Mouse (Mus musculus) hindbrain, embryonic 15.5 days (tissue): ENCODE measurements around the gene Pitx1. TPM values are rescaled to one million over a fixed set of nuclear protein-coding genes. Genes with fewer than 3 reads are reported as not detected.

Source experiments
- ATAC-seq: fragments of 200-750 bp; cut with Nextera tagmentation; 2 replicates; pipeline ENCODE4 v1.8.0; 2017; ENCODE audit warnings: low read depth, moderate number of reproducible peaks, moderate TSS enrichment; ENCODE audit not compliant: low FRiP score
- H3K27ac ChIP-seq: fragments of 300-500 bp; sonication (generic); replicated peaks from 2 replicates; pipeline ENCODE4 v1.5.1; 2015; ENCODE audit warnings: mild to moderate bottlenecking, inconsistent platforms
- H3K27me3 ChIP-seq: fragments of 300-500 bp; sonication (generic); 2 replicates; pipeline ENCODE4 v1.6.1; 2015; ENCODE audit warnings: control low read depth, inconsistent platforms
- H3K36me3 ChIP-seq: fragments of 300-500 bp; sonication (generic); 2 replicates; pipeline ENCODE4 v1.6.1; 2015; ENCODE audit warnings: control low read depth, inconsistent platforms
- H3K4me1 ChIP-seq: fragments of 300-500 bp; sonication (generic); replicated peaks from 2 replicates; pipeline ENCODE4 v1.6.1; 2015; ENCODE audit warnings: control low read depth, inconsistent platforms
- H3K4me2 ChIP-seq: fragments of 300-500 bp; sonication (generic); 2 replicates; pipeline ENCODE4 v1.6.1; 2015; ENCODE audit warnings: moderate library complexity, mild to moderate bottlenecking, inconsistent platforms
- H3K4me3 ChIP-seq: fragments of 300-500 bp; sonication (generic); 2 replicates; pipeline ENCODE4 v1.5.1; 2015; ENCODE audit warnings: mild to moderate bottlenecking, inconsistent platforms
- H3K9ac ChIP-seq: fragments of 300-500 bp; sonication (generic); 2 replicates; pipeline ENCODE4 v1.6.1; 2015; ENCODE audit warnings: inconsistent platforms
- H3K9me3 ChIP-seq: fragments of 300-500 bp; sonication (generic); 2 replicates; pipeline ENCODE4 v1.6.1; 2016; ENCODE audit warnings: control low read depth, inconsistent platforms
- WGBS: fragments of 180-500 bp; shearing (Covaris S2); methylation state at CpG from one replicate; pipeline ENCODE4 v1.1.7; 2015; 5-methylcytosine and 5-hydroxymethylcytosine counted together
- polyA plus RNA-seq: library from polyadenylated mRNA; unstranded; fragments of >200 nt; fragmentation: Nextera tagmentation; extraction: Ambion mirVana; gene quantifications from 2 replicates; pipeline ENCODE4 v1.2.1, GENCODE M21; 2015

The Pitx1 gene
- polyA plus RNA-seq, 1 experiment from 2014 or later: 0.30 TPM

DNA sequence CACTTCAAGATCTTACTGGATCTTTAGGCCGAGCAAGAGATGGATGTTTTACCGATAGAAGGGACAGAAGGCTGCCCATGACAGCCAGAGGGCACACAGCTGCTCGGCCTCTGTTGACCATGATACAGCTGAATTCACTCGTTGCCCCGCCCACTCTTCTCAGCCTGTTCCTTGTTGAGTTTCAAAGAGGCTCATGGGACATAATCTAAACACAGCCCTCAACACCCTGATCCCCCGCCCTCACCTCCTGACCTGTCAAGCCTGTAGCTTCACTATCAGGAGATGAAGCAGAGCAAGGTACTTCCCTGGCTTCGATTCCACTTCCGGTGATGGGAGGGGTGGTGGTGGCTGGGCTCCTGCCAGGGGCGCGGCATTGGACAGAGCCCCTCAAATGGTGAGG is 11.8 kb upstream of the Pitx1 start:
- Histone ChIP-seq H3K9ac (no peak overlapping the region), H3K36me3 (no peaks in the 10 kb centered on the region), H3K9me3 (no peaks in the 10 kb centered on the region), H3K4me3 (no peak overlapping the region), H3K27ac (no peak overlapping the region), H3K4me2 (no peak overlapping the region), H3K27me3 (peaks cover 46% of the 10 kb centered on the region), H3K4me1 (no peaks in the 10 kb centered on the region)
- 70% methylated on average over 10 of the region's 10 CpGs for WGBS
- no peak for ATAC-seq

DNA sequence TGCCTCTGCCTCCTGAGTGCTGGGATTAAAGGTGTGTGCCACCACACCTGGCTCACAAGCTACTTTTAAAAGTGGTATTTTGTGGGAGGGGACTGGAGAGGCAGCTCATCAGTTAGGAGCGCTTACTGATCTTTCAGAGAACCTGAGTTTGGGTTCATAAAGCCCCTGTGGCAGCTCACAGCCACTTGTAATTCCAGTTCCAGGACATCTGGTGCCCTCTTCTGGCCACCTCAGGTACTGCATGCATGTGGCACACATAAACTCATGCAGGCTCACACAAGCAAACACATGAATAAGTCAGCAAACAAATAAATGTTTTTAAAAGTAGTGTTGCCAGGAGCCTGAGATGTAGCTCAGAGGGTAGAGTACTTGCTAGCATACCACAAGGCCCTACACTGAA is 7.7 kb upstream of the Pitx1 start:
- no peak overlapping the region for H3K27ac ChIP-seq
- no peak overlapping the region for H3K4me2 ChIP-seq
- no peaks in the 10 kb centered on the region for H3K36me3 ChIP-seq
- no peak overlapping the region for H3K4me3 ChIP-seq
- peaks cover 70% of the 10 kb centered on the region for H3K27me3 ChIP-seq
- no peak for ATAC-seq
- no peaks in the 10 kb centered on the region for H3K9me3 ChIP-seq
- H3K4me1 ChIP-seq: no peaks in the 10 kb centered on the region; the same call in 1 of the 2 replicates
- no peak overlapping the region for H3K9ac ChIP-seq
- WGBS: 97% methylated on average over 1 of the region's 1 CpGs

DNA sequence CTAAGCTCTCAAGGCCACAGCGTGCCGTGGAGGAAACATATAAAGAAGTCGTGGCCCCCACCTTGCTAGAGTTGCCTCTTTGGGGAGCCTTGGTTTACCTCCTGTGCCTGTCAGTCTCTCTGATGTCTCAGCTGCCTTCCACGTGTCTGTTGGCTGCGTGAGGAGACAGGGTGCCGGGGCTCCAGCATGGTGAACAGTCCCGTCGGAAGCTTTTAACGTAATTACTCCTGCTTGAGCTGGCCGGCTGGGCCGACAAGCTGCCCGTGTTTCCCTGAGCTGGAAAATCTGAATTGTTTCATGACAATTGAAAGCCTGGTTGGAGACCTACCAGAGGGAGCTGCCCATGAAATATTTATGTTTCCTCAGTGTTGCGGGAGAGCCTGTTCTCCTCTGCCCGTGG is 4.2 kb upstream of the Pitx1 start:
- 15% methylated on average over 14 of the region's 14 CpGs for WGBS
- no peak overlapping the region for H3K9ac ChIP-seq

DNA sequence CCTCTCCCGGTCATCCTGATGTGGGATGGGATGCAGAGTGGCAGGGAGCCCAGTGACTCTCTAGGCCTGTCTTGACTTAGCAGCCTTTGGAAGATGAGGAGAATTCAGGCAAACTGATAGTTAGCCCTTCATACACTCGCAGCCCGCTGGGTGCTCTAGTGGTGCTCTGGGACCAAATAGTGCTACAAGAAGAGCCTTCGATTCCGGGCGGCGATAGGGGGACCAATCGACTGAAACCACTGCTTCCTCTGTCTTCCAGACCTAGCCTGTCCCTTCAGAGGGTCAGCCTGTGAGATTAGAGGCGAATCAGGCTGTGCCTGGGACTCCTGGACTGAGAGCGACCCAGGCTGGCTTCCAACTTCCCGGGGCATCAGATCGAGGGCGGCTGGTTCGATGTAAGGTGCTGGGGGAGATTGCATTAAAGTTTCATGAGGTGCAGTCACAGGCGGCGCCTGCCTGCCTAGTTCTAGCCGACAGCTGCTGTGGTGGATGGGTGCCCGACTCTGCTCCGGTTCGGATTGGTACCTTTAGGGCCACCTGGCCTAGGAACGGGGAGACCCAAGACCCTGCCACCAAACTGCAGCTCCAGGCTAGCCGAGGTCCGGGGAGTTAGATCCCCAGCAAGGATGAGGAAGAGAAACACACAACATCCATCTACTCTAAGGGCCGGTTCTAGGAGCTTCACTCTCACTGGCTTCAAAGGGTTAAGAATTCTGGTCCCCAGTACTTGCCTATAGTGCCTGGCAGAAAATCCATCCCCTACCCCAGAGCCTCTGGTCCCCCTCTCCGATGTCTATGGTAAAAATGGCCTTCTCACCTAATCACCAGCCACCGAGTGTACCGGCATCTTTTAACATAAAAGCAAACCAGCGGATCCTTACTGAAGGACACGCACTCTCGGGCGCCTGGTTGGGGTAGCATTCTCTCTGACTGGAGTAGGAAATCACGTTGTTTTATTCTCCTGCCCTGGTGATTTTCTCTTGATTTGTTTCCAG is 1.1 kb upstream of the Pitx1 start:
- no peaks in the 10 kb centered on the region for H3K9me3 ChIP-seq
- H3K36me3 ChIP-seq: no peaks in the 10 kb centered on the region
- no peak overlapping the region for H3K4me3 ChIP-seq
- peaks cover 89% of the 10 kb centered on the region for H3K27me3 ChIP-seq
- H3K4me1 ChIP-seq: peaks cover 8% of the 10 kb centered on the region
- H3K27ac ChIP-seq: no peak overlapping the region
- H3K4me2 ChIP-seq: no peak overlapping the region
- 1% methylated on average over 32 of the region's 32 CpGs for WGBS
- no peak overlapping the region for H3K9ac ChIP-seq
- no peak for ATAC-seq

More for the DNA sequence above, 4.2 kb upstream of the Pitx1 start:
- H3K9me3 ChIP-seq: no peaks in the 10 kb centered on the region
- no peak for ATAC-seq
- H3K4me1 ChIP-seq: peaks cover 8% of the 10 kb centered on the region
- H3K4me3 ChIP-seq: no peak overlapping the region
- no peaks in the 10 kb centered on the region for H3K36me3 ChIP-seq
- no peak overlapping the region for H3K4me2 ChIP-seq
- H3K27me3 ChIP-seq: peaks cover 71% of the 10 kb centered on the region
- H3K27ac ChIP-seq: no peak overlapping the region

DNA sequence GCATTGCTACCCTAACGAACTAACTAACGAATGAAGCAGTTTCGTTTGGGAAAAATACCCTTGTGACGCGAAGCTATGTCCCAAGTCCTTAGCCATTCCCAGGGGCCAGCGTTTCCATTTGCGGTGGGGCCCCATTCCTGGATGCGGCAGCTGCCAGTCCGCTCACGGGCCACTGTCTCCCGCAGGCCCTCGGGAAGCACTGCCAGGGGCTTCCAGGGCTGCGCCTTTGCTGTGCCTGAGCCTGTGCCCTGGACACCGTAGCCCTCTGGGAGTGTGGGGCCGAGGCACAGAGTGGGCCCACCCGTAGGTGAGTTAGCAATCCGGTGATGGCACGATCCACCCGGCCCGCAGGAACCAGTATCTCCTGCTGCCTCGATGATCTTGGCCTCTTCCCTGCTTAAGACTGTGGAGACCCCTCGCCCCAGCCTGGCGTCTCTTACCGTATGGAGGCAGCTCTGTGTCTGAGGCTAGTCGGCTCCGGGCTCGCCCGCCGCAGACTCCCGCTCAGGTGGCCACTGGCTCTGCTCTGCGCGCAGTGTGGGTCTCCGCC is 369 bp downstream of the Pitx1 start:
- no peak overlapping the region for H3K4me2 ChIP-seq
- no peaks in the 10 kb centered on the region for H3K9me3 ChIP-seq
- no peaks in the 10 kb centered on the region for H3K36me3 ChIP-seq
- 2% methylated on average over 33 of the region's 33 CpGs for WGBS
- no peak overlapping the region for H3K9ac ChIP-seq
- 0 out of 2 replicates have a peak, but pooled peaks have one; percentile 46 for ATAC-seq
- no peak overlapping the region for H3K27ac ChIP-seq
- H3K4me1 ChIP-seq: peaks cover 16% of the 10 kb centered on the region
- no peak overlapping the region for H3K4me3 ChIP-seq
- peaks cover 85% of the 10 kb centered on the region for H3K27me3 ChIP-seq

DNA sequence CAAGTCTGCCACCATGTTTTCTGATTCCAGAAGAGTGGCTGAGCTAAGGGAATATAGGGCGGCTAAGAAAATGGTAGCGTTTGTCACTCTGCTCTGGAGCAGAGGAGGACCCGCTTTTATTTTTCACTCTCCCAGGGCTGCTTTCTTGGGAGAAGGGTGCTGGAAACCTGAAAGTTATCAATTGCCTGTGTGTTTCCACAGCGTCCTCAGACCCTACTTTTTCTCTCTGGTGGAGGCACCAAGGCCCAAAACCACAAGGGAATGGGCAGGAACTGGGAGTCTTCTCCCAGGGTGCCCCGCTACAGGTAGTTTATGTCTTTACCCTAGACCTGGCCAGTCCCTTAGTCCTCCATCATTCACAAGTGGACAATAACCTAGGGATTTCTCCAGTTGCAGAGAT is 1.3 kb downstream of the Pitx1 start:
- Histone ChIP-seq H3K27ac (no peak overlapping the region), H3K27me3 (peaks cover 85% of the 10 kb centered on the region), H3K9ac (no peak overlapping the region), H3K4me1 (peaks cover 25% of the 10 kb centered on the region), H3K36me3 (no peaks in the 10 kb centered on the region), H3K4me2 (no peak overlapping the region), H3K9me3 (no peaks in the 10 kb centered on the region), H3K4me3 (no peak overlapping the region)
- 7% methylated on average over 5 of the region's 5 CpGs for WGBS
- no peak for ATAC-seq

DNA sequence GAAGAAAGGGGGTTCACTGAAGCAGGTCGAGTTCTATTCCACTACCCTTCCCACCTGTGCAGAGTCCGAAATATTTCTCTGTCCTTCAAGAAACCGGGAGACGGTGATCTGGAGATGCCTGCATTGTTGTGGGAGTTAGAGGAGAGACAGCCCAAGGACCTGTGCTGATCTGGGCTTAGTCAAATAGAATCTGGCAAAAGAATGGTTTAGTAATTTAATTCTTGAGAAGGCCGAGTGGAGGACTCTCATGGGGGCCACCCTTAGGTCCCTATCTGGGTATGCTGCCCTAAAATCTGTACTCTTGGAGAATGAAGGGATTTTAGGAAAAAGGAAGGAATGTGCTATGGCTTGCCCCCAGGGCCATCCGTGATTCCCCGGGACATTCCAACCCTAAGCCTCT is 2.1 kb downstream of the Pitx1 start:
- WGBS: 4% methylated on average over 7 of the region's 7 CpGs

DNA sequence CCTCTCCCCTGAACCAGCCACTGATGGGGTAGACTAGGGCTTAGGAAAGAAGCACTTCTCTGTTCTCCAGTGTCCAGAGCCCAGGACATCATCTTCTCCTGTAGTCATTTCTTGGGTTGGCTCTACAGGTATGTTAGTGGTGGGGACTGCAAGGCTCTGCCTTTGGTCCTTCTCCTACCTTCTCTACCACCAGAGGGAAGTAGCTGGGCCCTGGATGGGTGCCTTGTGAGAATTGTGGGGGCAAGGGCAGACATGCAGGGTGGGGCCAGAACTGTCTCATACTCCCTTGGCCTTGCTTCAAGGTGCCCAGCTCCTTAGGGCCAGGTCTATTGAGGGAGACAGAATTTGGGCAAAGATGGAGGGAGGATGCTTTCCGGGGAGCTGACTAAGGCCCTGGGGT is 3.4 kb downstream of the Pitx1 start:
- Histone ChIP-seq H3K4me1 (peaks cover 25% of the 10 kb centered on the region), H3K36me3 (no peaks in the 10 kb centered on the region), H3K27ac (no peak overlapping the region), H3K9ac (no peak overlapping the region), H3K27me3 (peaks cover 82% of the 10 kb centered on the region), H3K4me2 (no peak overlapping the region), H3K4me3 (no peak overlapping the region), H3K9me3 (no peaks in the 10 kb centered on the region)
- WGBS: 19% methylated on average over 1 of the region's 1 CpGs
- no peak for ATAC-seq

More for the DNA sequence above, 2.1 kb downstream of the Pitx1 start:
- Histone ChIP-seq H3K27ac (no peak overlapping the region), H3K4me1 (peaks cover 25% of the 10 kb centered on the region), H3K9me3 (no peaks in the 10 kb centered on the region), H3K4me3 (no peak overlapping the region), H3K9ac (no peak overlapping the region), H3K36me3 (no peaks in the 10 kb centered on the region), H3K27me3 (peaks cover 83% of the 10 kb centered on the region), H3K4me2 (no peak overlapping the region)
- ATAC-seq: no peak

DNA sequence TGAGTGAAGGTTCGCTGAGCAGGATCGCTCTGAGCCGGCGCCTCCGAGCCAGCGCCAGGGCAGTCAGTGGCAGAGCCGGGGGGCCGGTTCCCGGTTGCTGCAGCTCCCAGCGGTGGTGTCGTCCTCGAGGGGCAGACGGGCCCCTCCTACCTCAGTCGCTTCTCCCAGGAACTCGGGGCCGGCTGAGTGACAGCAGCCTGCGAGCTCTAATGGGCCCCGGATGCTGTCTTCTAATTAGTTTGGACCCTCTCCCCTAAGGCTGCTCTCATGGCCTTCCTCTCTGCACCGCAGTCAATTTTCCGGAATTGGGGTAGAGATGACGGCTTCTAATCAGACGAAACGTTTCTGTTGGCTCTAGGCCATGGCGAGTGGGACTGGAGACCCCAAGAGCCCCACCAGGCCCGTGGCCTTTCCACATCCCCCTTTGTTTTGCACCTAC is 4.3 kb downstream of the Pitx1 start:
- Histone ChIP-seq H3K9ac (no peak overlapping the region), H3K27ac (no peak overlapping the region), H3K9me3 (no peaks in the 10 kb centered on the region), H3K27me3 (peaks cover 80% of the 10 kb centered on the region), H3K4me3 (no peak overlapping the region), H3K4me2 (no peak overlapping the region), H3K36me3 (no peaks in the 10 kb centered on the region), H3K4me1 (peaks cover 25% of the 10 kb centered on the region)
- WGBS: 2% methylated on average over 25 of the region's 25 CpGs
- ATAC-seq: no peak

DNA sequence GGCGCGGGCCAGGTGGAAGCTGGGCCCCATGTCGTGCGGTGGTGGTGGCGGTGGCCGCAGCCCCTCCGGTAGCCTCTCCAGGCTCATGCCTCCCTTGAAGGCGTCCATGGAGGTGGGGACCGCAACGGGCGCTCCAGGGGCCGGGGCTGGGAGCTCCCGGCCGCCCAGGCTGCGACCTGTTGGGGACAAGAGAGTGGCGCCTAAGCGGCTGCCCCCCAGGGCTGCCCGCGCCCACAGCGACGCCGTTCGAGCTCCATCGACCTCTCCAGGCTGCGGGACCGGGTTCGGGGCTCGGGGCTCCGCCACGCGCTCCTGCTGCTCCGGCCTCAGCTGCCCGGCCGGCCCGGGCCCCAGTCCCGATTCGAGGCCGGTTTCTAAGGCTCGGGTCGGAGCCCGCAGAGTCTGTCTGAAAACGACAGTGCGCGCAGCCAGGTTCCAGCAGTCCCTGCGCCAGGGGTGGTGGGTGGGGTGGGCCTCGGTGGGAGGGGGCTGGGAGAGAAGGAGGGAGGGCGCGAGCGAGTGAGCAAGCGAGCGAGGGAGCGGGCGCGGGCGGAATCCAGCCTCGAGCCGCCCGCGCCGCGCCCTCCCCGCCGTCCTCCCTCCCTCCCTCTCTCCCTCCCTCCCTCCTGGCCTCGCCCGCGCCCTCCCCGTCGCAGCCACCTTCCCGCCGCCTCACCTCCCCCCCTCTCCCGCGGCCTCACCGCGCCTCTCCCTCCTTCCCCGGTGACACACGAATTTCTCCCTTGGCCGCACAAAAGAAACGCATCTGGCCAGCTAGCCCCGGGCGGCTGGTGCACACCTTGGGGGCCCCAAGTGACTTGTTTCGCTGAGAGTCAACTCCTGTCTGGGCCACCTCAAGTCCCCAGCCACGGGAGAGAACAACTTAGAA is 4.9 kb downstream of the Pitx1 start:
- H3K27me3 ChIP-seq: peaks cover 75% of the 10 kb centered on the region
- H3K4me3 ChIP-seq: 0 out of 2 replicates have a peak overlapping the region, but pooled peaks have one; percentile 2
- H3K36me3 ChIP-seq: no peaks in the 10 kb centered on the region
- no peak for ATAC-seq
- no peak overlapping the region for H3K27ac ChIP-seq
- no peaks in the 10 kb centered on the region for H3K9me3 ChIP-seq
- H3K4me1 ChIP-seq: peaks cover 24% of the 10 kb centered on the region
- H3K4me2 ChIP-seq: peak overlapping the region; percentile 10; the same call in 1 of the 2 replicates
- WGBS: under 1% methylated on average over 61 of the region's 82 CpGs
- no peak overlapping the region for H3K9ac ChIP-seq

DNA sequence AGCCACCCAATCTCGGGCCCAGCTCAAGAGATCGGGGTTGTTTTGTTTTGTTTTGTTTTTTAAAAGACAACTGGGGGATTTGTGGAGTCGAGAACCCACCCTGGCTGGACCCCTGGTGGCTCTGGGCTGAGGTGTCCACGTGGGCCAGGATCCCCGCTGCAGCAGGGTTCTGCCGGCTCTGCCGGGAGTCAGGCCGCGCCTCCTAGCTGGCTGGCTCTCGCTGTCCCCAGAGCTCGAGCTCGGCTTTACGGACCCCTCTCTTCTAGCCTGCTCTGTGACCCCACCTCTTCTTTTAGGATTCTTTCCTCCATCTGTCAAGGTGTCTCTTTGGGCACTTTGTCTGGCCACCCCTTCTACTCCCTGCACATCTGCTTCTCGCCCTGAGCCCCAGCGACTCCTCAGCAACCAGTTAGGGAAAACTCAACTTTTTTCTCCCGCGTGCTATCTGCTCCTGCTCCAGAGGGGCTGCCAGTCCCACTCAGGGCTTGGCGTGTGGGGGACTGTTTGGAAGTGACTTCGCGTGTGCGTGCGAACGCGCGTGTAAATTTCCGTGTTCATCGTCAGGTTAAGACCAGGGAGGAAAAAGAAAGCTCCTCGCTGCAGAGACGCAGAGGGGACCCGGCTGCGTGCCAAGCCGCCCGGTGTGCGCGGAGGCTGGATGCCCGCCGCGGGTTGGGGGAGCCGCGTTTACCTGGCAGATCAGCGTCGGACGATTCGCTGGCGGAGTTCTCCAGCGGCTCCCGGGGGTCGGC is 5.7 kb downstream of the Pitx1 start:
- Histone ChIP-seq H3K4me3 (0 out of 2 replicates have a peak overlapping the region, but pooled peaks have one; percentile 2), H3K36me3 (no peaks in the 10 kb centered on the region), H3K4me1 (peaks cover 19% of the 10 kb centered on the region), H3K9ac (no peak overlapping the region), H3K4me2 (no peak overlapping the region), H3K27ac (no peak overlapping the region), H3K9me3 (no peaks in the 10 kb centered on the region), H3K27me3 (peaks cover 77% of the 10 kb centered on the region)
- WGBS: under 1% methylated on average over 48 of the region's 48 CpGs
- ATAC-seq: no peak
